Mouse (Mus musculus): ENCODE results near the gene Clpsl2. TPM values are rescaled to one million over a fixed set of nuclear protein-coding genes. Genes with fewer than 3 reads are reported as not detected.

Gene Clpsl2
- not detected for total RNA-seq (2023)

GRCm38 (mm10) chr17:28549111-28549510, at the start of gene Clpsl2:
Gene Clpsl2 (plus strand): TSS chr17:28549411.

GRCm38 (mm10) chr17:28517441-28517955, 31.7 kb upstream of the Clpsl2 start, which contains the start of gene Fkbp5:
Gene Fkbp5 (minus strand): TSS chr17:28517527.

GRCm38 (mm10) chr17:28530506-28530905, 18.7 kb upstream of the Clpsl2 start, which contains the start of gene Armc12:
Gene Armc12 (plus strand): TSS chr17:28530806.

GRCm38 (mm10) chr17:28560598-28560997, 11.4 kb downstream of the Clpsl2 start, which contains the start of gene Clps:
Gene Clps (minus strand): TSS chr17:28560766.

GRCm38 (mm10) chr17:28575244-28576125, 26.3 kb downstream of the Clpsl2 start, which contains the start of gene Lhfpl5:
Gene Lhfpl5 (plus strand): TSS chr17:28575641.

Other genes starting within 250 kb of the Clpsl2 start
- 33.7 TPM for gene Fance, start 235.9 kb upstream of the Clpsl2 start, total RNA-seq (2023)
- 2,114 TPM for gene Rpl10a, start 220.9 kb upstream of the Clpsl2 start, total RNA-seq (2023)
- 0.21 TPM for gene Tead3, start 198.6 kb upstream of the Clpsl2 start, total RNA-seq (2023)
- 1.3 TPM for gene Tulp1, start 184.2 kb upstream of the Clpsl2 start, total RNA-seq (2023)
- gene Fkbp5, start 31.9 kb upstream of the Clpsl2 start, total RNA-seq (2023), result 33.0 TPM
- not detected for gene Armc12, start 18.6 kb upstream of the Clpsl2 start, total RNA-seq (2023)
- gene Clps, start 11.4 kb downstream of the Clpsl2 start, total RNA-seq (2023), result 8.8 TPM
- not detected for gene Lhfpl5, start 26.2 kb downstream of the Clpsl2 start, total RNA-seq (2023)
- gene Srpk1, start 73.3 kb downstream of the Clpsl2 start, total RNA-seq (2023), result 353 TPM
- gene Slc26a8, start 140.8 kb downstream of the Clpsl2 start, total RNA-seq (2023), result 1.6 TPM
- 97.6 TPM for gene Mapk14, start 141.9 kb downstream of the Clpsl2 start, total RNA-seq (2023)
- 7.7 TPM for gene AC170998.1, start 176.7 kb downstream of the Clpsl2 start, total RNA-seq (2023)
- gene Mapk13, start 219.9 kb downstream of the Clpsl2 start, total RNA-seq (2023), result 0.83 TPM

Data from CD8-positive naive resting alpha-beta T cell, adult 57 days (primary cell).